Mouse (Mus musculus): ENCODE data around the gene Smim17. TPM values are rescaled to one million over a fixed set of nuclear protein-coding genes. Genes with fewer than 3 reads are reported as not detected.

Gene Smim17
- total and polyA plus RNA-seq, 3 experiments = not detected

DNA sequence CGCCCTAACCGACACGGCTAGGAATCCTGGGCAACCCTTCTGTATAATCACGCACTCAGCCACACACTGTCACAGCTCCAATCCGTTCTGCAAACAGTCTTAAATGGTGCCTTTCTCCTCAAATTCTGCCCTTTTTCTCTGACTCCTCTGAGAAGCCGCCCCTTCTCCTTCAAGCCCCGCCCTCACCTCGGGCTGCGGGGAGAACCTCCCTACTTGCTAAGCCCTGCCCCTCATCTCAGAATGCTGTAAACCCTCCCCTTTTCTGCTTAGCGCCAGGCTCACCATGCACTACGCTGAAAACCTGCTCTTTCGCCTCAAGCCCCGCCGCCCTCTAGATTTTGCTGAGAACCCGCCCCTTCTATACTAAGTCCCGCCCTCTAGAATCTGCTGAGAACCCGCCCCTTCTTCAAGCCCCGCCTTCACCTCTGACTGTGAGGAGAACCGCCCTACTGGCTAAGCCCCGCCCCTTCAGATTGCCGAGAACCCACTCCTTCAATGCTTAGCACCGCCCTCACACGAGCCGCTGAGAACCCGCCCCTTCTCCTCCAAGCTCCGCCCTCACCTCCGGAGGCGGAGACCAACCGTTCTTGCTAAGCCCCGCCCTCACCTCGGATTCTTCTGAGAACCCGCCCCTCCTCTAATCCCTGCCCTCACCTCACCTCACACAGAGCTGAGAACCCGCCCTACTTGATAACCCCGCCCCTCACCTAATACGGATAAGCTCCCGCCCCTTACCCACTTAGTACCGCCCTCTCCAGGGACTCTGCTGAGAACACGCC is 36.1 kb upstream of the Smim17 start:
- H3K4me3 ChIP-seq (replicated peaks in 1 of 3; ENCODE audit: low read depth in 2 of 3, low read length in 2 of 3, poor library complexity in 1 of 3) = no peak overlapping the region
- TF ChIP-seq IRF4 (IDR thresholded peaks at IDR 0.05; ENCODE audit: low read depth, low read length) (no peak), RAD21 (IDR thresholded peaks at IDR 0.05; ENCODE audit: low read depth, low read length) (no peak), ZMIZ1 (IDR thresholded peaks at IDR 0.05; ENCODE audit: low read depth, low read length) (no peak), HCFC1 (IDR thresholded peaks at IDR 0.05; ENCODE audit: low read depth, low read length) (no peak), MEF2A (IDR thresholded peaks at IDR 0.05; ENCODE audit: borderline replicate concordance, low read depth, low read length) (no peak), CHD2 (IDR thresholded peaks at IDR 0.05; ENCODE audit: low read length) (no peak), SIN3A (IDR thresholded peaks at IDR 0.05; ENCODE audit: low read length) (no peak), CHD1 (IDR thresholded peaks at IDR 0.05; ENCODE audit: low read depth, low read length) (no peak), PAX5 (IDR thresholded peaks at IDR 0.05; ENCODE audit: low read length) (no peak), KAT2A (IDR thresholded peaks at IDR 0.05; ENCODE audit: insufficient replicate concordance, low read length) (no peak), GABPA (IDR thresholded peaks at IDR 0.05; ENCODE audit: insufficient replicate concordance, low read depth, low read length) (no peak), BHLHE40 (IDR thresholded peaks at IDR 0.05; ENCODE audit: low read depth, low read length) (no peak), NRF1 (IDR thresholded peaks at IDR 0.05; ENCODE audit: low read depth, low read length) (no peak), NELFE (IDR thresholded peaks at IDR 0.05; ENCODE audit: low read depth, low read length) (no peak), MYC (IDR thresholded peaks at IDR 0.05; ENCODE audit: low read depth, low read length) (no peak), CTCF (conservative IDR thresholded peaks at IDR 0.05 in 1 of 2, IDR thresholded peaks at IDR 0.05 in 1 of 2; ENCODE audit: low read depth in 2 of 2, low read length in 2 of 2) (no peak), USF2 (conservative IDR thresholded peaks at IDR 0.05; ENCODE audit: low read depth, low read length) (no peak)
- dilution Hi-C loops (cut with MboI; ENCODE audit: extremely low pct_ligation_motif_present, extremely low pct_unique_long_range_greater_than_20kb, low sequenced_read_pairs) = no loop called here

DNA sequence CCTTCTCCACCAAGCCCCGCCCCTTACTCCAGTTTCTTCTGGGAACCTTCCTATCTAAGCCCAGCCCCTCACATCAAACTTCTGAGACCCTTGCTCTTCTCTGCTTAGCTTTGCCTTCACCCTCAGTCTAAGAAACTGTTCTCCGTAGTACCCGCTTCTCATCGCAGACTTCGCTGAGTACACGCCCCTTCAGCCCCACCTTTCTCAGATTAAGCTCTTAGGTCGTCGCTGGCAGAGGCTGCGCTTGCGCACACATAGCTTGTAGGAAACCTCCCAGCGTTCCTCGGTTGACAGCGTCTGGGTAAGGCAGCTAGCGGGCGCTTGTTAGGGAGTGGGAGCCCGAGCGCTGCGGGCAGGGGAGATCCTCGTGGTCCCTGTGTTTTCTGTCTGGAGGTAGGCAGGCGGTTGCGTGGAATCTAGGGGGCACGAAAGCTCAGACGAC is 35.4 kb upstream of the Smim17 start, which contains the start of gene Zfp78:
TSS of gene Zfp78 (plus strand) at position 234 of the 442 bp plus-strand sequence.
- no peak for TF ChIP-seq SMC3 (IDR thresholded peaks at IDR 0.05; ENCODE audit: low read depth, low read length)
- Histone ChIP-seq H3K9me3 (replicated peaks; ENCODE audit: low read length) (peaks cover 10% of the 10 kb centered on the region), H3K4me1 (ENCODE audit: control insufficient read depth in 1 of 2, insufficient read depth in 2 of 2) (no peaks in the 10 kb centered on the region), H3K27ac (ENCODE audit: insufficient read depth, low read depth) (no peak within 1 kb of the TSS), H3K36me3 (replicated peaks in 1 of 2; ENCODE audit: control insufficient read depth in 1 of 2, insufficient read depth in 1 of 2, low read length in 1 of 2) (no peaks in the 10 kb centered on the region), H3K9ac (ENCODE audit: insufficient read depth, low read depth) (no peak within 1 kb of the TSS), H3K4me2 (ENCODE audit: insufficient read depth, low read depth, poor library complexity, severe bottlenecking) (no peak within 1 kb of the TSS), H3K27me3 (replicated peaks) (no peaks in the 10 kb centered on the region), H3K4me3 (replicated peaks in 1 of 3; ENCODE audit: low read depth in 2 of 3, low read length in 2 of 3, poor library complexity in 1 of 3) (no peak within 1 kb of the TSS), H3K79me2 (replicated peaks; ENCODE audit: control insufficient read depth, extremely low read depth, insufficient read depth, poor library complexity, severe bottlenecking) (no peaks in the 10 kb centered on the region)
- in situ Hi-C loops (cut with MboI; ENCODE audit: low pct_ligation_motif_present, low pct_unique_long_range_greater_than_20kb, low sequenced_read_pairs) (loop anchor here (25.0 kb wide), 2 partner anchors 299 to 549 kb away; no protein-coding TSS in a partner anchor), dilution Hi-C loops (cut with MboI; ENCODE audit: extremely low pct_ligation_motif_present, extremely low pct_unique_long_range_greater_than_20kb, low sequenced_read_pairs) (no loop called here)
- DNase-seq (ENCODE audit: extremely low read depth) = no peak

More for the DNA sequence above, 36.1 kb upstream of the Smim17 start:
- H3K79me2 ChIP-seq (replicated peaks; ENCODE audit: control insufficient read depth, extremely low read depth, insufficient read depth, poor library complexity, severe bottlenecking) = no peaks in the 10 kb centered on the region
- H3K36me3 ChIP-seq (replicated peaks in 1 of 2; ENCODE audit: control insufficient read depth in 1 of 2, insufficient read depth in 1 of 2, low read length in 1 of 2) = no peaks in the 10 kb centered on the region
- H3K27me3 ChIP-seq (replicated peaks) = peaks cover 4% of the 10 kb centered on the region
- H3K9me3 ChIP-seq (replicated peaks; ENCODE audit: low read length) = peaks cover 10% of the 10 kb centered on the region
- no peaks in the 10 kb centered on the region for H3K4me1 ChIP-seq (ENCODE audit: control insufficient read depth in 1 of 2, insufficient read depth in 2 of 2)
- no peak for DNase-seq (ENCODE audit: extremely low read depth)
- H3K9ac ChIP-seq (ENCODE audit: insufficient read depth, low read depth) = no peak overlapping the region
- H3K4me2 ChIP-seq (ENCODE audit: insufficient read depth, low read depth, poor library complexity, severe bottlenecking) = no peak overlapping the region
- in situ Hi-C loops (cut with MboI; ENCODE audit: low pct_ligation_motif_present, low pct_unique_long_range_greater_than_20kb, low sequenced_read_pairs) = loop anchor here (25.0 kb wide), 2 partner anchors 300 to 550 kb away; no protein-coding TSS in a partner anchor
- no peak overlapping the region for H3K27ac ChIP-seq (ENCODE audit: insufficient read depth, low read depth)

All from CH12.LX (cell line).